Mouse (Mus musculus) gonadal fat pad, adult 2 months (tissue): ENCODE results near the gene Ap3b1. TPM values are rescaled to one million over a fixed set of nuclear protein-coding genes. Genes with fewer than 3 reads are reported as not detected.

ENCODE experiments used
- DNase-seq: peaks from one replicate; pipeline ENCODE4 v3.0.0-alpha.2; 2012; ENCODE audit warnings: low read depth
- polyA plus RNA-seq: library from polyadenylated mRNA; depleted of rRNA; stranded (reverse); fragments of >200 nt; gene quantifications from 2 replicates; pipeline ENCODE4 v1.2.3, GENCODE M21; 2012

The Ap3b1 gene
- polyA plus RNA-seq, 1 experiment, result 32.4 TPM

GRCm38 (mm10) chr13:94375526-94376390, 17.0 kb downstream of the Ap3b1 start:
- DNase-seq, result no peak

GRCm38 (mm10) chr13:94379006-94379405, 20.2 kb downstream of the Ap3b1 start:
- DNase-seq, result no peak

GRCm38 (mm10) chr13:94381427-94381826, 22.7 kb downstream of the Ap3b1 start:
- DNase-seq, result no peak

- no peak for DNase-seq
Observed at GRCm38 (mm10) chr13:94381829-94382675, 23.3 kb downstream of the Ap3b1 start.

GRCm38 (mm10) chr13:94384931-94385570, 26.3 kb downstream of the Ap3b1 start:
- DNase-seq, result no peak

GRCm38 (mm10) chr13:94388566-94388965, 29.8 kb downstream of the Ap3b1 start:
- DNase-seq, result no peak

- no peak for DNase-seq
Observed at GRCm38 (mm10) chr13:94389541-94389940, 30.8 kb downstream of the Ap3b1 start.

GRCm38 (mm10) chr13:94392282-94392681, 33.5 kb downstream of the Ap3b1 start:
- no peak for DNase-seq

- DNase-seq, result no peak
Observed at GRCm38 (mm10) chr13:94394486-94394885, 35.7 kb downstream of the Ap3b1 start.

GRCm38 (mm10) chr13:94395763-94396162, 37.0 kb downstream of the Ap3b1 start:
- no peak for DNase-seq

GRCm38 (mm10) chr13:94396392-94396920, 37.7 kb downstream of the Ap3b1 start:
- DNase-seq, result no peak

- DNase-seq, result no peak
Observed at GRCm38 (mm10) chr13:94398568-94399374, 40.0 kb downstream of the Ap3b1 start.

GRCm38 (mm10) chr13:94400465-94400864, 41.7 kb downstream of the Ap3b1 start:
- DNase-seq, result no peak

GRCm38 (mm10) chr13:94423600-94423999, 64.8 kb downstream of the Ap3b1 start:
- no peak for DNase-seq

- no peak for DNase-seq
Observed at GRCm38 (mm10) chr13:94429567-94429966, 70.8 kb downstream of the Ap3b1 start.

GRCm38 (mm10) chr13:94439386-94439785, 80.6 kb downstream of the Ap3b1 start:
- no peak for DNase-seq

GRCm38 (mm10) chr13:94441199-94441598, 82.4 kb downstream of the Ap3b1 start:
- no peak for DNase-seq

GRCm38 (mm10) chr13:94443411-94443810, 84.7 kb downstream of the Ap3b1 start:
- no peak for DNase-seq

GRCm38 (mm10) chr13:94445103-94445502, 86.3 kb downstream of the Ap3b1 start:
- DNase-seq, result no peak

- no peak for DNase-seq
Observed at GRCm38 (mm10) chr13:94447003-94447402, 88.2 kb downstream of the Ap3b1 start.

GRCm38 (mm10) chr13:94449593-94449992, 90.8 kb downstream of the Ap3b1 start:
- DNase-seq, result no peak
